Mouse (Mus musculus): Measurements from ENCODE around the gene Nek2. TPM values are rescaled to one million over a fixed set of nuclear protein-coding genes. Genes with fewer than 3 reads are reported as not detected.

Nek2 gene
- 36.7 and 40.5 TPM in 2 replicates for polyA plus RNA-seq (2016; fragmentation: Nextera tagmentation; extraction: Ambion mirVana)

DNA sequence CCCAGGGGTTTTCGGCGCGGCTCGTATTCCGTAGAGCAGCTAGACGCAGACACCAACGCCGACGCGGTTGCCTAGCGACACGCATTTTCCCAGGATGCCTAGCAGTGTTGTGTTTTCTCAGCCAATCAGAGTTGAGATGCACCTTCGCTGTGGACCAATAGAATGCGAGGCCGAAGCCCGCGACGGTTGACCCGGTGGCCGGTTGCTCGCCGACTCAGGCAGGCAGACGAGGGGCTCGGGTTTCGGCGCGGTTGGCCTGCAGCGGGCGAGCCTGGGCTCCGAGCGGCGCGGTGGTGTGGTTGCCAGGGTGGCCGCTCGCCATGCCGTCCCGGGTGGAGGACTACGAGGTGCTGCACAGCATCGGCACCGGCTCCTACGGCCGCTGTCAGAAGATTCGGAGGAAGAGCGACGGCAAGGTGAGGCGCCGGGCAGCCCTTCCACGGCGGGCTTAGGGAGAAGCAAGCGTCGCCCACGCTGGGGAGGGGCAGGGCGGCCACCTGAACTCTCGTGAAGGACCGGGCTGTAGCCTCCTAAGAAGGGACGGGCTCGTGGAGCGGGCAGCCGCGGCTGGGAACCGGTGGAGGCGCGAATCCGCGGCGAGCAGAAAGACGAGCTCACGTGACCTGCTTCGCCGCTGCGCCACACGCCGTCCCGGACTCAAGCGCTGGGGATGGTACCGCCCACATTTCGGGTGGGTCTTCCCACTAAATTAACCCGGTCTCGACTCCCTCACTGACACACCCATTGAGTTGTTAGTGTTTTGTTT is at the start of gene Nek2:
Gene Nek2, plus strand, starts transcription at position 119 of the 766 bp plus-strand sequence.
- Histone ChIP-seq H3K36me3 (peaks cover 18% of the 10 kb centered on the region), H3K4me1 (0 out of 2 replicates have a peak, but pooled peaks cover 8% of the 10 kb centered on the region), H3K27ac (peak within 1 kb of the TSS; percentile 88), H3K9me3 (no peaks in the 10 kb centered on the region), H3K9ac (peak within 1 kb of the TSS; percentile 64), H3K4me3 (peak within 1 kb of the TSS; percentile 94), H3K27me3 (no peaks in the 10 kb centered on the region), H3K4me2 (replicated peaks) (peak within 1 kb of the TSS; percentile 78)
- WGBS = under 1% methylated on average over 72 of the region's 79 CpGs
- peak; percentile 88 for ATAC-seq (ENCODE audit: insufficient number of reproducible peaks, insufficient read depth, low FRiP score, low TSS enrichment)

DNA sequence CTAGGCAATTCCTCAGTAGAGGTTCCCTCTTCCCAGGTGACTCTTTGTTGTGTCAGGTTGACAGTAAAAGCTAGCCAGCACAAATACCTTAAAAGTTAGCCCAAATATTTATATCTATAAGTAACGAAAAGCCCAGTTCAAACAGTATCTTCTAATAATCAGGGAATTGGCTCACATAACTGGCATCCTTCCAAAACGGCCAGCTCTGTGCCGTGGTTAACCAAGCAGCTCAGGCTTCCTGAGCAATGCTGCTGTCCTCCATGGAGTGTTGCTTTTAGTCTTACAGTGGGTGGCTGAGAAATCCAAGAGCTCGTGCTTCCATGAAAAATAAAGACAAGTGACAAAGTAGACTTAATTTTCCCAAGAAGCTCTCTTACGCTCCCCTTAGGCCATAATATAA is 47.1 kb upstream of the Nek2 start:
- H3K36me3 ChIP-seq = peaks cover 55% of the 10 kb centered on the region
- WGBS = 84% methylated on average over 5 of the region's 5 CpGs

GRCm38 (mm10) chr1:191775116-191775515 is 46.1 kb upstream of the Nek2 start:
- Histone ChIP-seq H3K27ac (no peak overlapping the region), H3K9me3 (no peaks in the 10 kb centered on the region), H3K36me3 (peaks cover 64% of the 10 kb centered on the region), H3K4me1 (no peaks in the 10 kb centered on the region), H3K4me2 (replicated peaks) (no peak overlapping the region), H3K9ac (no peak overlapping the region), H3K4me3 (no peak overlapping the region), H3K27me3 (no peaks in the 10 kb centered on the region)
- 87% methylated on average over 8 of the region's 8 CpGs for WGBS
- no peak for ATAC-seq (ENCODE audit: insufficient number of reproducible peaks, insufficient read depth, low FRiP score, low TSS enrichment)

More for the DNA sequence above, 47.1 kb upstream of the Nek2 start:
- no peak overlapping the region for H3K27ac ChIP-seq
- H3K4me1 ChIP-seq = no peaks in the 10 kb centered on the region
- no peak overlapping the region for H3K4me3 ChIP-seq
- no peak for ATAC-seq (ENCODE audit: insufficient number of reproducible peaks, insufficient read depth, low FRiP score, low TSS enrichment)
- H3K9me3 ChIP-seq = no peaks in the 10 kb centered on the region
- no peaks in the 10 kb centered on the region for H3K27me3 ChIP-seq
- no peak overlapping the region for H3K4me2 ChIP-seq (replicated peaks)
- H3K9ac ChIP-seq = no peak overlapping the region

GRCm38 (mm10) chr1:191777521-191777920 is 43.7 kb upstream of the Nek2 start:
- H3K4me3 ChIP-seq = no peak overlapping the region
- 77% methylated on average over 8 of the region's 8 CpGs for WGBS
- H3K27me3 ChIP-seq = no peaks in the 10 kb centered on the region
- no peak for ATAC-seq (ENCODE audit: insufficient number of reproducible peaks, insufficient read depth, low FRiP score, low TSS enrichment)
- no peaks in the 10 kb centered on the region for H3K9me3 ChIP-seq
- no peak overlapping the region for H3K9ac ChIP-seq
- H3K4me1 ChIP-seq = no peaks in the 10 kb centered on the region
- no peak overlapping the region for H3K4me2 ChIP-seq (replicated peaks)
- no peak overlapping the region for H3K27ac ChIP-seq
- H3K36me3 ChIP-seq = peaks cover 60% of the 10 kb centered on the region

DNA sequence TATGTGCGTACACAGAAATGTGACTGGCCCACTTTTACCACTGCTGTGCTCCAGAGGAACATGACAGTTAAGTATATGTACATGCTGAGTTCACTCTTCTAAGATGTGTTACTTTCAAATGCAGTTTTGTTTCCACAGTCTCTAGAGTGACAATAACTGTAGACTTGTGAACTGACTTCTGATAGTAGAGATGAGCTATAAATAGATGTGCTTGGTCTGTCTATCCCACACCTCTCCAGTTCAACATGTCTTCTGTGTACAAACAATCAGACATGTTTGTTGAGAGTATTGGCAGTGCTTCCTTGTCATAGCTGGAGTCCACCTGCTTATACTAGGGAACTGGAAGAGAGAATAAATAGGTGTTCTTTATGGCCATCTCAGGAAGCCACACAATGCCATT is 40.8 kb upstream of the Nek2 start:
- ATAC-seq (ENCODE audit: insufficient number of reproducible peaks, insufficient read depth, low FRiP score, low TSS enrichment) = no peak
- 97% methylated on average over 1 of the region's 1 CpGs for WGBS
- no peaks in the 10 kb centered on the region for H3K9me3 ChIP-seq
- no peak overlapping the region for H3K9ac ChIP-seq
- H3K27me3 ChIP-seq = no peaks in the 10 kb centered on the region
- H3K36me3 ChIP-seq = peaks cover 41% of the 10 kb centered on the region
- H3K27ac ChIP-seq = no peak overlapping the region
- no peak overlapping the region for H3K4me2 ChIP-seq (replicated peaks)
- no peak overlapping the region for H3K4me3 ChIP-seq
- H3K4me1 ChIP-seq = no peaks in the 10 kb centered on the region

DNA sequence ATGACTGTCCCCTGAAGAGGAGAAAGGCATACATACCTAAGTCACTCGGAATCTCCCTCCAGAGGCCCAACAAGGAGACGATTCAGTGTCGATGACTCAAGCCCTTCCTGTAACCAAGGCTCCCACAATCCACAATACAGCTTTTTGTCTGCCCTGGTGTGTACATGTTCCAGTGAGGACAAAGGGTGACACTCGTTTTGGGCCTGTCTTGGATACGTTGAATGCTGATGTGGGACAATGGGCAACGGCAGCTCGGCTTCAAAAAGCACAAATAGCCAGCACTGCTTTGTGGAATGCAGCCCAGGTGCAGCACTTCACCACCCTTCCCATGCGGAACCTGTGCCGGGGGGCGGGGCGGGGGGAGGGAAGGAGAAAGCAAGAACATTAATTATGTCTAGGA is 36.1 kb upstream of the Nek2 start:
- peaks cover 2% of the 10 kb centered on the region for H3K36me3 ChIP-seq
- 0 out of 2 replicates have a peak, but pooled peaks cover 6% of the 10 kb centered on the region for H3K9me3 ChIP-seq
- no peaks in the 10 kb centered on the region for H3K4me1 ChIP-seq
- H3K27me3 ChIP-seq = no peaks in the 10 kb centered on the region
- H3K9ac ChIP-seq = no peak overlapping the region
- no peak overlapping the region for H3K27ac ChIP-seq
- 63% methylated on average over 11 of the region's 11 CpGs for WGBS
- 0 out of 2 replicates have a peak, but pooled peaks have one; percentile 15 for ATAC-seq (ENCODE audit: insufficient number of reproducible peaks, insufficient read depth, low FRiP score, low TSS enrichment)
- H3K4me3 ChIP-seq = no peak overlapping the region
- H3K4me2 ChIP-seq (replicated peaks) = no peak overlapping the region

- Histone ChIP-seq H3K27ac (no peak overlapping the region), H3K36me3 (no peaks in the 10 kb centered on the region), H3K4me3 (no peak overlapping the region), H3K9me3 (0 out of 2 replicates have a peak, but pooled peaks cover 6% of the 10 kb centered on the region), H3K4me2 (replicated peaks) (no peak overlapping the region), H3K27me3 (no peaks in the 10 kb centered on the region), H3K9ac (no peak overlapping the region), H3K4me1 (no peaks in the 10 kb centered on the region)
- ATAC-seq (ENCODE audit: insufficient number of reproducible peaks, insufficient read depth, low FRiP score, low TSS enrichment) = no peak
- 62% methylated on average over 6 of the region's 6 CpGs for WGBS
Observed at GRCm38 (mm10) chr1:191786255-191786654, 35.0 kb upstream of the Nek2 start.

GRCm38 (mm10) chr1:191787379-191787778 is 33.9 kb upstream of the Nek2 start:
- Histone ChIP-seq H3K4me2 (replicated peaks) (no peak overlapping the region), H3K27me3 (no peaks in the 10 kb centered on the region), H3K36me3 (no peaks in the 10 kb centered on the region), H3K4me1 (no peaks in the 10 kb centered on the region), H3K4me3 (no peak overlapping the region), H3K9ac (no peak overlapping the region), H3K27ac (no peak overlapping the region), H3K9me3 (0 out of 2 replicates have a peak, but pooled peaks cover 6% of the 10 kb centered on the region)
- ATAC-seq (ENCODE audit: insufficient number of reproducible peaks, insufficient read depth, low FRiP score, low TSS enrichment) = no peak
- WGBS = 28% methylated on average over 4 of the region's 4 CpGs

DNA sequence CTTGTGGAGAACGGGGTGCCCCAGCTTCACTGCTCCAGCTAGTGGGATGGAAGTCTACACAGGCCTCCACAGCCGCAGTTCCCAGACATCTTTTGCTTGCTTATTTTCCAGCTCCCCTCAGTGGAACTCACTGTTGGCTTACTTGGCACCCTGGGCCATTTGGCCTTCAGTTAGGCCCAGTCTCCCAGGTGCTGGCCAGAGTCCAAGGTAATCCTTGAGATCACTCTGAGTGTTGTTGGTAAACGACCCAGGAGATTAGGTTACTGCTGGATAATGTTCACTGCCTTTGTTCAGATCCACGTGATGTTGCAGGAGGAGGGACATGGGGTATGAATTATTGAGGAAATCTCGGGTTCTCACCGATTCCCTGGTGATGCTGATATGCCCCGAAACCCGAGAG is 28.3 kb upstream of the Nek2 start:
- H3K9ac ChIP-seq = no peak overlapping the region
- no peaks in the 10 kb centered on the region for H3K27me3 ChIP-seq
- H3K27ac ChIP-seq = no peak overlapping the region
- 0 out of 2 replicates have a peak, but pooled peaks cover 6% of the 10 kb centered on the region for H3K9me3 ChIP-seq
- H3K4me1 ChIP-seq = no peaks in the 10 kb centered on the region
- no peak overlapping the region for H3K4me2 ChIP-seq (replicated peaks)
- no peaks in the 10 kb centered on the region for H3K36me3 ChIP-seq
- no peak overlapping the region for H3K4me3 ChIP-seq
- no peak for ATAC-seq (ENCODE audit: insufficient number of reproducible peaks, insufficient read depth, low FRiP score, low TSS enrichment)
- WGBS = 70% methylated on average over 8 of the region's 8 CpGs

- Histone ChIP-seq H3K9ac (no peak overlapping the region), H3K27me3 (no peaks in the 10 kb centered on the region), H3K4me2 (replicated peaks) (no peak overlapping the region), H3K36me3 (no peaks in the 10 kb centered on the region), H3K4me3 (no peak overlapping the region), H3K4me1 (no peaks in the 10 kb centered on the region), H3K9me3 (0 out of 2 replicates have a peak, but pooled peaks cover 5% of the 10 kb centered on the region), H3K27ac (no peak overlapping the region)
- 75% methylated on average over 7 of the region's 7 CpGs for WGBS
- no peak for ATAC-seq (ENCODE audit: insufficient number of reproducible peaks, insufficient read depth, low FRiP score, low TSS enrichment)
Observed at GRCm38 (mm10) chr1:191793888-191794532, 27.2 kb upstream of the Nek2 start.

DNA sequence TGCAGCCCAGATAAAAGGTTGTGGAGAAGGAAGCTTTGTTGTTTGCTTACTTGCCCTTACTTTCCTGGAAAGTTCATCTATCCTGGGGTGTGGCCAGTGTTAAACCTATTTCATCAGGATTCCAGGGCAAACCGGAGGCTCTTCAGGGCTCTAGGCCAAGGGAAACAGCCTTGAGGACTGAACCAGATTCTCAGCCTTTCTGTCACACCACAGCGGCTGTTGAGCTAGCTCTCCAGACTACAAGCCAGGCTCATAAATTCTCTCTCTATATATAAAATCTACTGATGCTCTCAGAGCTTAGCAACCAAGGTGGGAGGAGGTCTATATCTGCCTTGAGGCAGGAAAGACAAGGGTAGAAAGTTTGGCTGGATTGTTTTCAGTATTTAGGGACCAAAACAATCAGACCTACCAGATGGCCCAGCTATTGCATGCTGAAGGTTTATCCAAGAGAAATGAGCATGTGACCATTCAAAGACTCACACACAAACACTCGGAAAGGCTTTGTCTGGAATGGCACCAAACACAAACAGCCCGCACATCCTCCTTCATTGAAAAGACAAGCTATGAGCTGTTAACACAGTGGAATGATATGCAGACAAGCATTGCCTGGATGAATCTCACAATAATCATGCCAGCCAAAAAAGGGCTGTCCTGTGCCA is 24.9 kb upstream of the Nek2 start:
- H3K36me3 ChIP-seq = no peaks in the 10 kb centered on the region
- H3K27me3 ChIP-seq = no peaks in the 10 kb centered on the region
- no peak overlapping the region for H3K27ac ChIP-seq
- H3K9ac ChIP-seq = no peak overlapping the region
- H3K4me2 ChIP-seq (replicated peaks) = no peak overlapping the region
- H3K4me1 ChIP-seq = no peaks in the 10 kb centered on the region
- no peak overlapping the region for H3K4me3 ChIP-seq
- ATAC-seq (ENCODE audit: insufficient number of reproducible peaks, insufficient read depth, low FRiP score, low TSS enrichment) = no peak
- H3K9me3 ChIP-seq = no peaks in the 10 kb centered on the region
- WGBS = 89% methylated on average over 4 of the region's 4 CpGs

Measured in embryonic facial prominence, embryonic 12.5 days (tissue).